In genomic region chr8:120490354-120491141, GRCm38 (mm10) we compare ENCODE assay signal across 7 mouse cellular contexts.
DNase-seq lines count a peak whose midpoint lies in the region; ATAC-seq and TF ChIP-seq lines count a peak whose summit lies in the region.

No protein-coding gene starts in this region.

- H3K4me1 ChIP-seq in thymus, adult 2 months (replicated peaks; ENCODE audit: control insufficient read depth, insufficient read depth, low read length), result peaks cover 59% of the 10 kb centered on the region
- peaks cover 4% of the 10 kb centered on the region; the same call in 1 of the 2 replicates for H3K4me1 ChIP-seq in embryonic fibroblast, embryonic 13.5 days (ENCODE audit: control insufficient read depth, insufficient read depth, low read length)
- peaks cover 99% of the 10 kb centered on the region for H3K4me1 ChIP-seq in kidney, embryonic 15.5 days
- H3K4me1 ChIP-seq in midbrain, embryonic 12.5 days, result peaks cover 74% of the 10 kb centered on the region

- DNase-seq in thymus, adult 2 months, result peak; percentile 37
- no peak for DNase-seq in thymus, postnatal 10 days (ENCODE audit: low spot score in 2 of 2)
- DNase-seq in left cerebral cortex, postnatal 10 days (ENCODE audit: extremely low spot score in 1 of 2, low spot score in 2 of 2), result no peak
- DNase-seq in c-Kit-positive CD71-positive TER-119-positive erythroid progenitor cells, embryonic 14.5 days (ENCODE audit: low spot score), result no peak

- H3K36me3 ChIP-seq in thymus, adult 2 months (ENCODE audit: control insufficient read depth, insufficient read depth, low read length), result no peaks in the 10 kb centered on the region
- no peaks in the 10 kb centered on the region for H3K36me3 ChIP-seq in kidney, embryonic 15.5 days
- no peaks in the 10 kb centered on the region for H3K36me3 ChIP-seq in midbrain, embryonic 12.5 days

- H3K9me3 ChIP-seq in kidney, embryonic 15.5 days (replicated peaks), result no peaks in the 10 kb centered on the region
- no peaks in the 10 kb centered on the region for H3K9me3 ChIP-seq in midbrain, embryonic 12.5 days

- peak overlapping the region; percentile 63; the same call in 1 of the 2 replicates for H3K27ac ChIP-seq in thymus, adult 2 months (ENCODE audit: control insufficient read depth, insufficient read depth, low read length)
- H3K27ac ChIP-seq in embryonic fibroblast, embryonic 13.5 days (ENCODE audit: insufficient read depth, low read length), result no peak overlapping the region
- H3K27ac ChIP-seq in kidney, embryonic 15.5 days, result peak overlapping the region; percentile 46; the same call in 1 of the 2 replicates
- peak overlapping the region; percentile 100 for H3K27ac ChIP-seq in midbrain, embryonic 12.5 days (replicated peaks)

- TF ChIP-seq POLR2A in thymus, adult 2 months (IDR thresholded peaks at IDR 0.05; ENCODE audit: control insufficient read depth, extremely low read depth, insufficient read depth, low read length, poor library complexity), result no peak
- no peak for TF ChIP-seq POLR2A in embryonic fibroblast, embryonic 13.5 days (IDR thresholded peaks at IDR 0.05; ENCODE audit: low read depth, low read length)

- intact Hi-C loops in left cerebral cortex, postnatal 10 days (cut with DNase I), result no loop called here

- H3K27me3 ChIP-seq in thymus, adult 2 months (ENCODE audit: control insufficient read depth, insufficient read depth, low read length), result no peaks in the 10 kb centered on the region
- 0 out of 2 replicates have a peak, but pooled peaks cover 2% of the 10 kb centered on the region for H3K27me3 ChIP-seq in kidney, embryonic 15.5 days
- peaks cover 45% of the 10 kb centered on the region for H3K27me3 ChIP-seq in midbrain, embryonic 12.5 days

- 8% methylated on average over 12 of the region's 12 CpGs for WGBS in thymus, adult 2 months
- WGBS in kidney, embryonic 15.5 days, result 14% methylated on average over 12 of the region's 12 CpGs
- 15% methylated on average over 12 of the region's 12 CpGs for WGBS in midbrain, embryonic 12.5 days

- TF ChIP-seq CTCF in thymus, adult 2 months (IDR thresholded peaks at IDR 0.05; ENCODE audit: borderline replicate concordance, control insufficient read depth, extremely low read depth, insufficient read depth, low read length, poor library complexity), result no peak
- no peak for TF ChIP-seq CTCF in embryonic fibroblast, embryonic 13.5 days (IDR thresholded peaks at IDR 0.05; ENCODE audit: borderline replicate concordance, insufficient read depth, low read length)

- peak overlapping the region; percentile 95 for H3K4me2 ChIP-seq in kidney, embryonic 15.5 days
- H3K4me2 ChIP-seq in midbrain, embryonic 12.5 days (replicated peaks), result peak overlapping the region; percentile 90

- peak overlapping the region; percentile 80; the same call in 1 of the 2 replicates for H3K9ac ChIP-seq in kidney, embryonic 15.5 days
- peak overlapping the region; percentile 93 for H3K9ac ChIP-seq in midbrain, embryonic 12.5 days (replicated peaks)

- ATAC-seq in kidney, embryonic 15.5 days (replicated peaks; ENCODE audit: low FRiP score), result no peak
- ATAC-seq in midbrain, embryonic 12.5 days (ENCODE audit: low FRiP score, low read depth), result no peak

- H3K4me3 ChIP-seq in thymus, adult 2 months (ENCODE audit: control insufficient read depth, insufficient read depth, low read length), result peak overlapping the region; percentile 59
- peak overlapping the region; percentile 82 for H3K4me3 ChIP-seq in embryonic fibroblast, embryonic 13.5 days (ENCODE audit: insufficient read depth, low read length)
- peak overlapping the region; percentile 83 for H3K4me3 ChIP-seq in kidney, embryonic 15.5 days (replicated peaks)
- peak overlapping the region; percentile 85 for H3K4me3 ChIP-seq in midbrain, embryonic 12.5 days
